Mouse (Mus musculus): ENCODE data around the gene Nt5m.

DNA sequence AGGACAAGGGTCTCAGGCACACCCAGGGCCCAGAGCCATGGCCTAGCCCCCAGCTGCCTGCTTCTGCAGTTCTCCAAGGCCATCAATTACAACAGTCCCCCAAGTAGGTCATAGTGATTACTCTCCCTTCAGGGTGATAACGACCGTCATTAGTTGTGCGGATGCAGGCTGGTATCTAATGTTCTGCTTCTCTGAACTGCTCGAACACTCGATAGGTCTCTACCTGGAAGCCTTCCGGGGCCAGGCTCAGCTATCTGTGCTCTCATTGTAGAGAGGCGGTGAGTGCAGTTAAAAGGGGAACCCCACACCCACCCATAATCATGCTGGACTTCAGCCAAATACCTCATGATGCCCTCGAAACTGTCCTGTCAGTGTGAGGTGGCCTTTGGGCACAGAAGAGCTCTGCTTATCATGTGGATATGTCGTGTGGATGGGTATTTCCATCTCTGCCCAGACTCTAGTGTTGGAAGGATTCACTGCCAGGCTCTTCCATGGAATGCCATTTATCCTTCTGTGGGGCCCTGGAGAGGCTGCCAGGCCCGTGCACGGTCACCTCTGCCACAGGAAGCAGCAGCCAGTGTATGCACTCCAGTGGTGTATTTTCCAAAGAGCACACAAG is 58.8 kb downstream of the Nt5m start:
- no peak for TF ChIP-seq CTCF (IDR thresholded peaks at IDR 0.05; ENCODE audit: low read depth)
- no peak for TF ChIP-seq EP300 (IDR thresholded peaks at IDR 0.05; ENCODE audit: low read depth)

All from liver, embryonic 14.5 days (tissue).